In genomic region chr9:21962010-21962409, GRCm38 (mm10) we compare ENCODE assay signal across 8 mouse cellular contexts. TPM values are rescaled to one million over a fixed set of nuclear protein-coding genes. Genes with fewer than 3 reads are reported as not detected.
A peak's percentile ranks its signal among the peaks of the same experiment; 100 is the strongest.
DNase-seq lines count a peak whose midpoint lies in the region; ATAC-seq and TF ChIP-seq lines count a peak whose summit lies in the region.

No protein-coding gene starts in this region.

- WGBS in forebrain, embryonic 10.5 days = 0% methylated on average over 15 of the region's 15 CpGs
- under 1% methylated on average over 15 of the region's 15 CpGs for WGBS in liver, embryonic 12.5 days (ENCODE audit: insufficient replicate concordance)
- 0% methylated on average over 15 of the region's 15 CpGs for WGBS in stomach, postnatal 0 days

- peak overlapping the region; percentile 79 for H3K4me2 ChIP-seq in liver, embryonic 12.5 days
- peak overlapping the region; percentile 90 for H3K4me2 ChIP-seq in stomach, postnatal 0 days (replicated peaks; ENCODE audit: low read depth)

- no peak overlapping the region for H3K27ac ChIP-seq in gastrocnemius, adult 2 months
- peak overlapping the region; percentile 74 for H3K27ac ChIP-seq in forebrain, embryonic 10.5 days
- H3K27ac ChIP-seq in liver, embryonic 12.5 days = peak overlapping the region; percentile 97
- no peak overlapping the region for H3K27ac ChIP-seq in stomach, postnatal 0 days (replicated peaks)

- no peak for DNase-seq in gastrocnemius, adult 2 months
- DNase-seq in gastrocnemius, postnatal 36 days = no peak
- no peak for DNase-seq in forebrain, embryonic 10.5 days (ENCODE audit: extremely low spot score, low spot score)
- no peak for DNase-seq in stomach, postnatal 0 days (ENCODE audit: low spot score)
- DNase-seq in urinary bladder, postnatal 14 days (ENCODE audit: low spot score) = no peak
- no peak for DNase-seq in layer of hippocampus, postnatal 36 days

- peaks cover 58% of the 10 kb centered on the region for H3K27me3 ChIP-seq in forebrain, embryonic 10.5 days (ENCODE audit: poor library complexity, severe bottlenecking)
- H3K27me3 ChIP-seq in liver, embryonic 12.5 days (replicated peaks) = peaks cover 9% of the 10 kb centered on the region; the same call in 1 of the 2 replicates
- H3K27me3 ChIP-seq in stomach, postnatal 0 days (ENCODE audit: control insufficient read depth, insufficient read depth, low read length) = no peaks in the 10 kb centered on the region

- peak; percentile 34 for ATAC-seq in CD4-positive, CD25-positive, alpha-beta regulatory T cell, adult 4 months
- peak; percentile 9 for ATAC-seq in liver, embryonic 12.5 days
- peak; percentile 33; the same call in 1 of the 2 replicates for ATAC-seq in stomach, postnatal 0 days (ENCODE audit: low FRiP score, low TSS enrichment)

- H3K9ac ChIP-seq in liver, embryonic 12.5 days = peak overlapping the region; percentile 93
- H3K9ac ChIP-seq in stomach, postnatal 0 days (ENCODE audit: low read length) = peak overlapping the region; percentile 31

- intact Hi-C loops in gastrocnemius, adult 2 months (cut with DNase I) = no loop called here
- intact Hi-C loops in gastrocnemius, postnatal 36 days (cut with DNase I) = no loop called here

- TF ChIP-seq CTCF in gastrocnemius, adult 2 months (IDR thresholded peaks at IDR 0.05) = no peak
- no peak for TF ChIP-seq CTCF in stomach, postnatal 0 days (IDR thresholded peaks at IDR 0.05; ENCODE audit: low read depth)

- H3K36me3 ChIP-seq in forebrain, embryonic 10.5 days (replicated peaks) = peaks cover 9% of the 10 kb centered on the region; the same call in 1 of the 2 replicates
- peaks cover 51% of the 10 kb centered on the region for H3K36me3 ChIP-seq in liver, embryonic 12.5 days
- no peaks in the 10 kb centered on the region for H3K36me3 ChIP-seq in stomach, postnatal 0 days (ENCODE audit: control insufficient read depth, insufficient read depth, low read length)

- H3K4me3 ChIP-seq in gastrocnemius, adult 2 months = peak overlapping the region; percentile 68
- peak overlapping the region; percentile 58 for H3K4me3 ChIP-seq in forebrain, embryonic 10.5 days
- peak overlapping the region; percentile 98 for H3K4me3 ChIP-seq in liver, embryonic 12.5 days
- peak overlapping the region; percentile 44 for H3K4me3 ChIP-seq in stomach, postnatal 0 days (ENCODE audit: low read depth, low read length)

- TF ChIP-seq EP300 in stomach, postnatal 0 days (optimal IDR thresholded peaks at IDR 0.05) = no peak

- peaks cover 36% of the 10 kb centered on the region for H3K4me1 ChIP-seq in forebrain, embryonic 10.5 days
- peaks cover 59% of the 10 kb centered on the region for H3K4me1 ChIP-seq in liver, embryonic 12.5 days
- peaks cover 2% of the 10 kb centered on the region; the same call in 1 of the 2 replicates for H3K4me1 ChIP-seq in stomach, postnatal 0 days (replicated peaks; ENCODE audit: control insufficient read depth, insufficient read depth)

- H3K9me3 ChIP-seq in forebrain, embryonic 10.5 days = no peaks in the 10 kb centered on the region
- no peaks in the 10 kb centered on the region for H3K9me3 ChIP-seq in liver, embryonic 12.5 days (replicated peaks)
- H3K9me3 ChIP-seq in stomach, postnatal 0 days (ENCODE audit: control insufficient read depth, low read length) = no peaks in the 10 kb centered on the region

RNA-seq across cellular contexts. Expression of gene Epor, which starts 1.3 kb away (rescaled TPM):
- under 1 TPM; 0.23 to 0.25 TPM for total RNA-seq in gastrocnemius, adult 2 months (2021)
- total RNA-seq in gastrocnemius, postnatal 36 days (2021) = under 1 TPM; 0.23 to 0.59 TPM
- polyA plus RNA-seq in CD4-positive, CD25-positive, alpha-beta regulatory T cell, adult 4 months (2017; shearing (Covaris generic)) = not detected
- polyA plus RNA-seq in forebrain, embryonic 10.5 days (2016; fragmentation: Nextera tagmentation; extraction: Ambion mirVana) = 10.2 and 10.8 TPM in 2 replicates
- polyA plus RNA-seq in liver, embryonic 12.5 days (2016; fragmentation: Nextera tagmentation; extraction: Ambion mirVana) = 155 and 158 TPM in 2 replicates
- 2.8 and 3.4 TPM in 2 replicates for polyA plus RNA-seq in stomach, postnatal 0 days (2015; fragmentation: Nextera tagmentation; extraction: Ambion mirVana)
- total RNA-seq in layer of hippocampus, postnatal 36 days (2021) = 10 to 100 TPM in 1 of 2 experiments, 1 to 10 TPM in 1; 9.1 to 10.6 TPM

RNA-seq across cellular contexts. Expression of gene Swsap1, which starts 6.5 kb away (rescaled TPM):
- total RNA-seq in gastrocnemius, adult 2 months (2021) = 1 to 10 TPM; 1.7 to 3.1 TPM
- 1 to 10 TPM; 1.4 to 2.2 TPM for total RNA-seq in gastrocnemius, postnatal 36 days (2021)
- polyA plus RNA-seq in CD4-positive, CD25-positive, alpha-beta regulatory T cell, adult 4 months (2017; shearing (Covaris generic)) = 10 to 100 TPM in 1 of 2 experiments, 1 to 10 TPM in 1; 3.2 to 13.5 TPM
- 7.2 and 9.6 TPM in 2 replicates for polyA plus RNA-seq in forebrain, embryonic 10.5 days (2016; fragmentation: Nextera tagmentation; extraction: Ambion mirVana)
- polyA plus RNA-seq in liver, embryonic 12.5 days (2016; fragmentation: Nextera tagmentation; extraction: Ambion mirVana) = 2.8 and 3.0 TPM in 2 replicates
- 4.2 and 5.4 TPM in 2 replicates for polyA plus RNA-seq in stomach, postnatal 0 days (2015; fragmentation: Nextera tagmentation; extraction: Ambion mirVana)
- total RNA-seq in layer of hippocampus, postnatal 36 days (2021) = 10 to 100 TPM; 14.7 to 15.9 TPM

RNA-seq across cellular contexts. Expression of gene Plppr2, which starts 25.2 kb away (rescaled TPM):
- total RNA-seq in gastrocnemius, adult 2 months (2021) = under 1 TPM; 0.36 to 0.98 TPM
- total RNA-seq in gastrocnemius, postnatal 36 days (2021) = under 1 TPM; 0.49 to 0.64 TPM
- polyA plus RNA-seq in CD4-positive, CD25-positive, alpha-beta regulatory T cell, adult 4 months (2017; shearing (Covaris generic)) = under 1 TPM; 0.28 to 0.90 TPM
- polyA plus RNA-seq in forebrain, embryonic 10.5 days (2016; fragmentation: Nextera tagmentation; extraction: Ambion mirVana) = 9.0 and 11.5 TPM in 2 replicates
- polyA plus RNA-seq in liver, embryonic 12.5 days (2016; fragmentation: Nextera tagmentation; extraction: Ambion mirVana) = 2.3 and 3.1 TPM in 2 replicates
- polyA plus RNA-seq in stomach, postnatal 0 days (2015; fragmentation: Nextera tagmentation; extraction: Ambion mirVana) = 2.7 and 4.1 TPM in 2 replicates
- total RNA-seq in layer of hippocampus, postnatal 36 days (2021) = 100 to 1,000 TPM; 303 to 315 TPM

RNA-seq across cellular contexts. Expression of gene Rgl3, which starts 27.2 kb away (rescaled TPM):
- under 1 TPM; 0.28 to 0.69 TPM for total RNA-seq in gastrocnemius, adult 2 months (2021)
- total RNA-seq in gastrocnemius, postnatal 36 days (2021) = under 1 TPM; 0.28 to 0.42 TPM
- polyA plus RNA-seq in CD4-positive, CD25-positive, alpha-beta regulatory T cell, adult 4 months (2017; shearing (Covaris generic)) = not detected
- polyA plus RNA-seq in forebrain, embryonic 10.5 days (2016; fragmentation: Nextera tagmentation; extraction: Ambion mirVana) = 4.7 and 5.2 TPM in 2 replicates
- polyA plus RNA-seq in liver, embryonic 12.5 days (2016; fragmentation: Nextera tagmentation; extraction: Ambion mirVana) = 0.20 and 0.46 TPM in 2 replicates
- polyA plus RNA-seq in stomach, postnatal 0 days (2015; fragmentation: Nextera tagmentation; extraction: Ambion mirVana) = 2.7 and 2.9 TPM in 2 replicates
- total RNA-seq in layer of hippocampus, postnatal 36 days (2021) = 1 to 10 TPM; 1.7 to 1.9 TPM

RNA-seq across cellular contexts. Expression of gene Tmem205, which starts 34.7 kb away (rescaled TPM):
- 10 to 100 TPM; 11.6 to 11.8 TPM for total RNA-seq in gastrocnemius, adult 2 months (2021)
- 10 to 100 TPM in 1 of 2 experiments, 1 to 10 TPM in 1; 7.8 to 10.5 TPM for total RNA-seq in gastrocnemius, postnatal 36 days (2021)
- 1 to 10 TPM; 8.0 to 8.7 TPM for polyA plus RNA-seq in CD4-positive, CD25-positive, alpha-beta regulatory T cell, adult 4 months (2017; shearing (Covaris generic))
- polyA plus RNA-seq in forebrain, embryonic 10.5 days (2016; fragmentation: Nextera tagmentation; extraction: Ambion mirVana) = 32.0 and 33.7 TPM in 2 replicates
- 39.9 and 41.8 TPM in 2 replicates for polyA plus RNA-seq in liver, embryonic 12.5 days (2016; fragmentation: Nextera tagmentation; extraction: Ambion mirVana)
- polyA plus RNA-seq in stomach, postnatal 0 days (2015; fragmentation: Nextera tagmentation; extraction: Ambion mirVana) = 95.0 and 95.7 TPM in 2 replicates
- total RNA-seq in layer of hippocampus, postnatal 36 days (2021) = 10 to 100 TPM; 41.0 to 44.6 TPM

Comparison
In these comparisons a context has a peak if more than half of its experiments do, and no peak if none do; other contexts are left out.
1. H3K27ac ChIP-seq: peak in forebrain, embryonic 10.5 days (single experiment) and liver, embryonic 12.5 days (single experiment); none in gastrocnemius, adult 2 months (single experiment) and stomach, postnatal 0 days (single experiment).
2. H3K4me3 ChIP-seq: peak in every context shown above with its lines; median percentile 98 in liver, embryonic 12.5 days; 68 in gastrocnemius, adult 2 months; 58 in forebrain, embryonic 10.5 days; 44 in stomach, postnatal 0 days.
3. RNA of gene Epor, which starts 1.3 kb away (polyA plus RNA-seq): 155 to 158 TPM in liver, embryonic 12.5 days; 10.2 to 10.8 TPM in forebrain, embryonic 10.5 days, 2.8 to 3.4 TPM in stomach, postnatal 0 days and not detected in CD4-positive, CD25-positive, alpha-beta regulatory T cell, adult 4 months; every median in the first group is over 10 times any median in the second.
4. Peak in every context shown above with its lines, with median percentiles within 50 percentile points of each other: ATAC-seq.